Mouse (Mus musculus) liver (tissue): ENCODE data around the gene Msh4.
"Not testable (repeated sequence)": the region's sequence is repeated elsewhere in the genome, so short reads cannot be mapped to it uniquely, and the experiment has no call there.

Experiments
- DNase-seq: peaks from one replicate; pipeline ENCODE4 v3.0.0-alpha.2; 2020; ENCODE audit warnings: mixed read lengths

Msh4 gene

GRCm38 (mm10) chr3:153846109-153846508 is 59.8 kb downstream of the Msh4 start:
- no peak for DNase-seq

DNA sequence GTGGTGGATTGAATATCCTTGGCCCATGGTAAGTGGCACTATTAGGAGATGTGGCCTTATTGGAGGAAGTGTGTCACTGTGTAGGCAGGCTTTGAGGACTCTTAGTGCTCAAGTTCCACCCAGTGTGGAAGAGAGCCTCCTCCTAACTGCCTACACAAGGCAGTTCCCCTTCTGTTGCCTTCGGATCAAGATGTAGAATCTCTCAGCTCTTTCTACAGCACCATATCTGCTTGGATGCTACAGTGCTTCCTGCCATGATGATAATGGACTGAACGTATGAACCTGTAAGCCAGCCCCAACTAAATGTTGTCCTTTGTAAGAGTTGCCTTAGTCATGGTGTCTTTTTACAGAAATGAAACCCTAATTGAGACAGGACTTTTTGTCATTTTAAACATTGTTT is 60.4 kb downstream of the Msh4 start:
- no peak for DNase-seq

DNA sequence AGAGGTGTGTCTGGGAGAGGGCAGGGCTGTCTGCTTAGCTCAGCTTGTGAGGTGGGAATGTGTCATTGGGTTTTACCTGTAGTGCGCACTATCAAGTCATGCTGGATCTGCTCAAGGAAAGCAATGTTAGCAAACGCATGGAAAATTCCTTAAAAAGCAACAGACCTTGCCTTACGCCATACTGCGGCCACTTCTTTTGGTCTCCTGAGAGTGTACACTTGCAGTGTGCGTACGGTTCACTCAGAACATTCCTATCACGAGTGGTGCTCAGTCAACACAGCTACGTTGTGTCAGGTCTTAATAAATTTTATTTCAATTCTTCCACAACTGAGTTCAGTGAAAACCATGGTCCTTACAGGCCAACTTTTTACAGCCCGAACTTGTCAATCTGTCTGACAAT is 61.2 kb downstream of the Msh4 start:
- no peak for DNase-seq

GRCm38 (mm10) chr3:153844030-153844429 is 61.9 kb downstream of the Msh4 start, which contains the start of gene Asb17:
Gene Asb17 (plus strand): TSS chr3:153844209.
- DNase-seq: no peak

DNA sequence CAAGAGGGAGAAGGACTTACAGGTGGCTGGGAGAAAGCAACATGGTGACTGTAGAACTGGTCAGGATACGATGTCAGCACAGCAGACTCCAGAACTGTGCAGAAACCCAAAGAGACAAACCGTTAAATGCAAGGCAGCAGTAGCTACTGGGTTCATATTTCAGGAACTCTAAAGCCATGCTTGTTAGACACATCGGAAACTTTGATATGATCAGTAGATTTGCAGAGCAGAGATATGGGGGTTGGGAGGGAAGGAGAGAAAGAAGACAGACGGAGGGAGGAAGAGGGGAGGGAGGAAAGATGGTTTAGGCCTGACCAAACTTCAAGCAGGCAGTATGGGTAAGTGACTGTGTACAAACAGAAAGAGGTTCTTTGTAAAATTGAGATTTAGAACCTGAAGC is 68.3 kb downstream of the Msh4 start:
- no peak for DNase-seq

- DNase-seq: no peak
Measured at GRCm38 (mm10) chr3:153836316-153836715, 69.6 kb downstream of the Msh4 start.

GRCm38 (mm10) chr3:153835455-153836086 is 70.4 kb downstream of the Msh4 start:
- DNase-seq: peak; percentile 88

DNA sequence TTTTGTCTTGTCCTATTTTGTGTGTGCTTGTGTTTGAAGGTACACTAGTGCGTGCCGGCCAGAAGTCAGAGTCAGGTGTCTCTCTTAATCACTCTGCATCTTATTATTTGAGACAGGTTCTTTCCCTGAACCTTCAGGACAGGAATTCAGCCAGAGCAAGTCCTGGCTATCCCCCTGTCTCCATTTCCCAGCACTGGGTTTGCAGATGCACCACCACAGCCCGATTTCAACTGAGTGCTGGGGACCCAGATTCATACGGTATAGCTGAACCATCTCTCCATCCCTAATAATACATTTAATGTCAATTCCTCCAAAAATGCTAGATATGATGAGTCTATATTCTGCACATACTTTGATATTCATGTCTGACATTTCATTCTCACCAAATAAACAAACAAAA is 71.9 kb downstream of the Msh4 start:
- DNase-seq: no peak

DNA sequence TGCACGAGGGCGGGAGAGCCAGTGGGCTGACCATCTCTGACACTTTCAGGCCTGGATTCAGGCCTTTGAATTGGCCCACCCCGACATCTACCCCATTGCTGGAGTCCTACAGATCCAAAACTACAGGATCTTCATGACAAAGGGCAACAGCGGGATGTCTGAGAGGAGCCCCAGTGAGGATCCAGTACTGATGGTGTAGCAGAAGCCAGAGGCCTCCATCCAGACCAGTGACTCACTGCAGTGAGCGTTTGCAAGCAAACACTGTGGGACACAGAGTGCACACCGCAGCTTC is 73.3 kb downstream of the Msh4 start:
- no peak for DNase-seq

- peak; percentile 84 for DNase-seq
Measured at GRCm38 (mm10) chr3:153831873-153832653, 73.9 kb downstream of the Msh4 start.

DNA sequence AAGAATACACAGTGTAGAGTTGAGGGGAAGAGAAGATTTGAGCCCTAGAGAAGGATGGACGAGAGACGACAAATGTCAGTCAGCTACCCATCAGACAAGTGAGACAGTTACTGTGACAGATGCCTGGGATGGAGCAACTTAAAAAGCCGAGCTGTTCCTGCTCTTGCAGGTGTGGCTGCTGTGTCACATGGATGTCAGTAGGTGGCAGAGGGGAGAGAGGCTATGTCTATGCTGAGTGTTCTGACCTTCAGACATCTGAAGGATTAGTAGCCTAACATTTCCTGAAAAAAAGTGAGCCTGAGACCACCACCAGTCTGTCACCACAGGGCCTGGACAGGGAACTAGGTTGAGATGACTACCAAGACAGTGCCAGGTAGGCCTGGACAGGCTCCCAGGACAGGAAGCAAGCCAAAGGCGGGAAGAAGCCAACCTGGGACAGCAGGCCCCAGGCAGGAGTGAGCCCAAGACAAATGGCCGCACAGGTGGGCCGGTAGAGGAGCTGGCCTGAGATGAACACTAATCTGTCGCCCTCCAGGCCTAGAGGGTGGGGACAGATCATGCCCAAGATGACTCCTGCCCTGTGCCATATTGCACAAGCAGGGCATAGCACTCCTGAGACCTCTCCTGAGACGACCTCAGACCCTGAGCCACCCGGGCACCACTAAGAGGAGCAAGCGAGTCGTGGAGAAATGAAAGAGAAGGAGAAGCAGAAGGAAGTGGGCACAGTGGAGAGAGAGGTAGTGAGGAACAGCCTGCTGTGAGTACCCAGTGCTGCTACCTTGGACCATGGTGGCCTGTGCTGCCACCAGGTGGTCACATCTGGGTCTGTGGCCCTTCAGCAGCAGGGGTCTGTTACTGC is 74.7 kb downstream of the Msh4 start:
- DNase-seq: peak; percentile 82

DNA sequence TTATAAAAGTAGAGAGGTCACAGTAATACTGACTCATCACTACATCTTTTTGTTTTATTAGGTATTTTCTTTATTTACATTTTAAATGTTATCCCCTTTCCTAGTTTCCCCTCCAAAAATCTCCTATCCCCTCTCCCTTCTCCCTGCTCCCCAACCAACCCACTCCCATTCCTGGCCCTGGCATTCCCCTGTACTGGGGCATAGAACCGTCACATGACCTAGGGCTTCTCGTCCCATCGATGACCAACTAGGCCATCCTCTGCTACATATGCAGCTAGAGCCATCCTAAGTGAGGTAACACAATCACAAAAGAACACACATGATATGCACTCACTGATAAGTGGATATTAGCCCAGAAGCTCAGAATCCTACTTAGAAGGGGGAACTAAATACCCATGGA is 76.2 kb downstream of the Msh4 start:
- not testable (repeated sequence) for DNase-seq

DNA sequence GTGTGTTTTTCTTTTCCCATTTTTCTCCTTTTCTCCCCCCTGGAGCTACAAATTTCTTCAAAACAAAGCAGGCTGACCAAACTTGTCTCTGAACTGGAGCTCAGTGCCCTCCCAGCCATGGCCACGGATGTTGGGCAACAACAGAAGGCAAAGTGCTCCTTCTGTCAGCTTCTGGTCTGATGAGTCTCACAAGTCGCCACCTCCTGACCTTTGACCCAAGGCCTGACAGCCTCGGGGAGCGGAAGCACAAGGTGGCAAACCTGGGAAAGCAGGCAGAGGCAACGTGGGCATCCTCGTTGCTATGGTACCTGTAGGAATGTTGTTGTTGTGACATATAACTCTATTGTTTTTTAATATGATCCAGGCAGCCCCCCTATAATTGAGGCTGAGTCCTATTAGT is 79.3 kb downstream of the Msh4 start:
- DNase-seq: no peak

DNA sequence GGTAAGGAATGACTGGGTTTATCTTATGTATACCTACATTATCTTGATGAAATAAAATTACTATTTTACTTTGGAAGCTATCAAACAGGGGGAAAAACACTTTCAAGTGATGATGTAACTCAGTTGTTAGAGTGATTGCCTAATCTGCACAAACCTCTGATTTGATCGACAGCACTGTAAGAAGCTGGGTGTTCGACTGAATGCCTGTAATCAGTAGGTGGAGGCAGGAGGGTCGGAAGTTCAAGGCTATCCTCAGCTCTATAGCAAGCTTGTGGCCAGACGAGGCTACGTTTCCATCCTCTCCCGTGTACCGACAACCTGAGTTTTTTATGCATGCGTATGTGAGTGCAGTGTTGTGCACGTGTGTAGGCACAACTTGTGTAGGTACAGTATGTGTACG is 80.7 kb downstream of the Msh4 start:
- no peak for DNase-seq

DNA sequence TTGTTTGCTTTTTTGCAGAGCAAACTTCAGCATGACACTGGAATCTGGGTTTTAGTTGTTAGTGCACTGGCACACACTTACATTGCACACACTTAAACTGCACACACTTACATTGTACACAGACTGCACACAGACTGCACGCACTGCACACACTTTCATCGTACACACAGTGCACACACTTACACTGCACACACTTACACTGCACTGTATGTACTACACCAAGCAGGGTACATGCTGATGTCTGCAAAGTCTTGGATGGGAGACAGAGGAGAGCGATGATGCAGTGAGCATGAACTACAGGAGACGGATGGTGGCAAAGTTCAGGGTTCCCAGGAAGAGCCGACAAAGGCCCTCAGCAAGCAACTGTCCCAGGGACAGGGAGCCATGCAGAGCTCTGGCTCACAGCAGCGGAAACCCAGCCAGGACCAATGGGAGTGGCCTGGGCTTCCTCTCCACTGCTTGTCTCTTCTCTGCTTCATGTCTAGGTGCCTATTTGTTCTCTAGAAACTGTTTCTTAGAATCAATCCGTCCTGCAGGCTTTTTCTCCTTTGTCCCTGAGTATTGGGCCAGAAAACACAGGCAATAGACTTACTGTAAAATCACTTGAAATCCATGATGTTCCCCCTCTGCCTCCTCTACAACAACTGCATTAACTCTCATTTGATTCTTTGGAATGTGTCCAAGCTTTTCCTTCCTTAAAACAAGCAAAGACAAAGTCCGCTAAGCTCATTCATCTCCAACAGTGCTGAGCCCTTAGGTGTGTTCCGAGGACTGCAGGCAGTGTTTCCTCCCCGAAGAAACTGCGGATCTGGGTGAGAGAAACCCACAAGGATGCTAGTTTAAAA is 82.0 kb downstream of the Msh4 start:
- DNase-seq: no peak

DNA sequence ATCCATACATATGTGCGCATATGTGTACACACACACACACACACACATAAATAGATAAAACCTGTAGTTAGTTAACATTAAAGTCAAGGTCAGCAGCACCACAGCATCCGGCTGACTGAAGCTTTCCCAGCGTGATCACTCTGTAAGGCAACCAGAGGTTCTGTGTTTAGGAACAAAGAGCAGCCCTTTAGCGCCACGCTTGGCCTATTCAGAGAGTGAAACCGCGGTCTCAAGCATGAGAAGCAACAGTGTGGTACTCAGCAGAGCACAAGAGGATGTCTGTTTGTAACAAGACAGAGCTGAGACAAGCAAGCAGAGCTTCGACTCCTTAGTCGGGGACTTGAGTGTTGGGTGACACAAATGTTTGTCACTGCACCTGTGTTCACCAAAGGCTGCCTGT is 86.5 kb downstream of the Msh4 start:
- no peak for DNase-seq

- peak; percentile 67 for DNase-seq
Measured at GRCm38 (mm10) chr3:153818723-153819122, 87.2 kb downstream of the Msh4 start.

GRCm38 (mm10) chr3:153817376-153817890 is 88.5 kb downstream of the Msh4 start:
- no peak for DNase-seq

- no peak for DNase-seq
Measured at GRCm38 (mm10) chr3:153814026-153814425, 91.9 kb downstream of the Msh4 start.

GRCm38 (mm10) chr3:153808406-153808805 is 97.5 kb downstream of the Msh4 start:
- no peak for DNase-seq

- DNase-seq: peak; percentile 77
Measured at GRCm38 (mm10) chr3:153807444-153808149, 98.3 kb downstream of the Msh4 start.
